Mouse (Mus musculus) midbrain, embryonic 16.5 days (tissue): Measurements from ENCODE around the gene Slc27a3. TPM values are rescaled to one million over a fixed set of nuclear protein-coding genes. Genes with fewer than 3 reads are reported as not detected.
A peak's percentile ranks its signal among the peaks of the same experiment; 100 is the strongest.

Experiments
- ATAC-seq: fragments of 200-750 bp; cut with Nextera tagmentation; 2 replicates; pipeline ENCODE4 v1.8.0; 2017; ENCODE audit warnings: moderate TSS enrichment
- H3K27ac ChIP-seq: fragments of 300-500 bp; sonication (generic); 2 replicates; pipeline ENCODE4 v1.5.1; 2014; ENCODE audit warnings: mild to moderate bottlenecking, low read length, mixed read lengths
- H3K27me3 ChIP-seq: fragments of 300-500 bp; sonication (generic); 2 replicates; pipeline ENCODE4 v1.6.1; 2014; ENCODE audit warnings: low read depth, low read length, mixed read lengths; ENCODE audit not compliant: control insufficient read depth, insufficient read depth
- H3K36me3 ChIP-seq: fragments of 300-500 bp; sonication (generic); 2 replicates; pipeline ENCODE4 v1.6.1; 2014; ENCODE audit warnings: mild to moderate bottlenecking, low read length, moderate library complexity, mixed read lengths; ENCODE audit not compliant: control insufficient read depth, insufficient read depth
- H3K4me1 ChIP-seq: fragments of 300-500 bp; sonication (generic); 2 replicates; pipeline ENCODE4 v1.6.1; 2014; ENCODE audit warnings: mild to moderate bottlenecking, low read length, mixed read lengths; ENCODE audit not compliant: control insufficient read depth, insufficient read depth
- H3K4me2 ChIP-seq: fragments of 300-500 bp; sonication (generic); 2 replicates; pipeline ENCODE4 v1.6.1; 2014; ENCODE audit warnings: mild to moderate bottlenecking, low read length, mixed read lengths
- H3K4me3 ChIP-seq: fragments of 300-500 bp; sonication (generic); 2 replicates; pipeline ENCODE4 v1.5.1; 2014; ENCODE audit warnings: low read depth, mild to moderate bottlenecking, low read length, moderate library complexity, mixed read lengths
- H3K9ac ChIP-seq: fragments of 300-500 bp; sonication (generic); 2 replicates; pipeline ENCODE4 v1.6.1; 2014; ENCODE audit warnings: low read depth, low read length, mixed read lengths
- H3K9me3 ChIP-seq: fragments of 300-500 bp; sonication (generic); replicated peaks from 2 replicates; pipeline ENCODE4 v1.6.1; 2014; ENCODE audit warnings: mild to moderate bottlenecking, low read length, mixed read lengths; ENCODE audit not compliant: control insufficient read depth, poor library complexity, severe bottlenecking
- WGBS: fragments of 180-500 bp; shearing (Covaris S2); extraction: QIAGEN DNeasy Blood & Tissue Kit; methylation state at CpG from one replicate; pipeline ENCODE4 v1.1.7; 2014; 5-methylcytosine and 5-hydroxymethylcytosine counted together
- polyA plus RNA-seq: library from polyadenylated mRNA; unstranded; fragments of >200 nt; fragmentation: Nextera tagmentation; extraction: Ambion mirVana; gene quantifications from 2 replicates; pipeline ENCODE4 v1.2.1, GENCODE M21; 2015

The Slc27a3 gene
- 30.7 and 33.8 TPM in 2 replicates for polyA plus RNA-seq

DNA sequence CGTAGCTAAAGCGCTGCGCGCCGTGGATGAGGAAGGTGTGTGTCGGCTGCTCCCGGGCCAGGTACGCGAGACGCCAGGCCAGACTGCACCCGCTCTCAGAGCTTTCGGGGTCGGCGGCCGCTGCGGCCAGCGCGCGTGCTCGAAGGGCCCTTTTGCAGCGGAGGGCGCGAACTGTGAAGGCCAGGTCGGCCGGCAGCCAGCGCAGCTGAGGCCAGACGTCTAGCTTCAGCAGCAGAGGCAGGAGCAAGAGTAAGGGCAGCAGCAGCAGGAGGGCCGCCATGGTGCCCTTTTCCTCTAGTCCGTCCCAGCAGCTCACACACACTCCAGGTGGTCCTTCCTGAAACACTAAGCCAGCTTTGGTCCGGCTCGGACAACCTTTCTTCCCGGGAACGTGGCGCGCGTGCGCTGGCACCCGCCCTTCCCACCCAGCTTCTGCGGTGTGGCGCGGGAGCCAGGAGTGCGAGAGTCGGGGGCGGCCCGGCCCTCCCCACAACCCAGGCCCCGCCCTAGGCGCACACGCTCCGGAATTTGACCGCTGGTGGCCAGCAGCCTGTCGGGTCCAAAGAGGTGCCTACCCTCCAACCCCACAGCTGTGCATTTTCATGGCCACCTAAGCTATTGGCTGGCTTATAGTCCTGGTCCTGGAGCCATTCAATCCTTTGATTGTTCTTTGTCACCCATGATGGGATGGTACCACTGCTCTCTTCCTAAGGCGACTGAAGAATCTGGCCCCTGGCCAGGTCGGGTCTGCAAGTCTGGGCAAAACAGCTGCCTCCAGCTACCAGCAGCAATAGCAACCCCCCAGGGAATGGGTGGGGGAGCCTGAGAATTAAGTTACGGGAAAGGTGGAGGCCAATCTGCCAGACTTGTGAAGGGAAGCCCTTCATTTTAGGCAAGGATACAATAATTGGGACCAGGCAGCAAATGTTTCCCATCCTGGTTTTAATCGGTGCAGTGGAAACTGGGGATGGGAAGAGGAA lies at the start of gene Slc27a3:
Gene Slc27a3 (minus strand): TSS at position 428 of the 980 bp plus-strand sequence.
- H3K36me3 ChIP-seq: peaks cover 39% of the 10 kb centered on the region
- ATAC-seq: peak; percentile 80
- peak within 1 kb of the TSS; percentile 77 for H3K4me3 ChIP-seq
- H3K9me3 ChIP-seq: no peaks in the 10 kb centered on the region
- peak within 1 kb of the TSS; percentile 80 for H3K4me2 ChIP-seq
- WGBS: 2% methylated on average over 49 of the region's 55 CpGs
- H3K27ac ChIP-seq: peak within 1 kb of the TSS; percentile 98
- H3K9ac ChIP-seq: peak within 1 kb of the TSS; percentile 98
- no peaks in the 10 kb centered on the region for H3K27me3 ChIP-seq
- H3K4me1 ChIP-seq: peaks cover 34% of the 10 kb centered on the region

GRCm38 (mm10) chr3:90437131-90437530 lies 47.4 kb upstream of the Slc27a3 start:
- Histone ChIP-seq H3K4me1 (peaks cover 8% of the 10 kb centered on the region), H3K9ac (no peak overlapping the region), H3K27me3 (no peaks in the 10 kb centered on the region), H3K4me3 (no peak overlapping the region), H3K36me3 (no peaks in the 10 kb centered on the region), H3K4me2 (no peak overlapping the region), H3K27ac (no peak overlapping the region), H3K9me3 (no peaks in the 10 kb centered on the region)
- WGBS: 81% methylated on average over 4 of the region's 4 CpGs
- ATAC-seq: no peak

DNA sequence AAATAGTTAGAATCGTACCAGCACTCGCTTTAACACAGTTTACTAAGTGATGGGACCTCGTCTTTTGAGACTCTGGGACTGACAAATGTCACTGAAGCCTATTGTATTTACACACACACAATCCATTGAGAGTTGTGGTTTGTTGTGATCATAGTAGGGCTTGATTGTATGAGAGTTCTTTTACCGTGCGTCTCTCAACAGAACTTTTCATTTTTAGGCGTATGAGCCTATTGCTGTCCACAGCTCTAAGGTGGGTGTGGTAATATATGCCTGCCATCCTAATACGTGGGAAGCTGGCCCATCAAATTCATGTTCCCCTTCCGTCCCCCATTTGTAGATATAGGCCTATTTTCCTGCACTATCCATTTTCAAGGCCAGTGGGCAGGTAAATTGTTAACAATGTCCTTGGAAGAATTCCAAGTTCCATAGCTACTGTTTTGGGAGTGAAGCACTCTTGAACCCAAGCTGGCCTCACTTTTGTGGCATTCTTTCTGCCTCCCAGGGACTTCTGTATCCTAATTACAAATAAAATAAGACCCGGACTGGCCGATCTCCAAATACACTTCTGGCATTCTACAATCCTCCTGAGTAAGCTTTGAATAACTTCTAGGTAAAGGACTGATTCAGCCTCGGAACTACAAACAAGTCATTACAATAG lies 44.5 kb upstream of the Slc27a3 start:
- peak overlapping the region; percentile 47; the same call in 1 of the 2 replicates for H3K9ac ChIP-seq
- peak overlapping the region; percentile 71 for H3K4me3 ChIP-seq
- no peak overlapping the region; the same call in 1 of the 2 replicates for H3K27ac ChIP-seq

GRCm38 (mm10) chr3:90433381-90434020 lies 43.8 kb upstream of the Slc27a3 start, which contains the start of gene Ints3:
Ints3 (minus strand) TSS chr3:90433622.
- peak within 1 kb of the TSS; percentile 94 for H3K9ac ChIP-seq
- H3K27ac ChIP-seq: peak within 1 kb of the TSS; percentile 95
- no peaks in the 10 kb centered on the region for H3K27me3 ChIP-seq
- peak; percentile 100 for ATAC-seq
- under 1% methylated on average over 50 of the region's 52 CpGs for WGBS
- H3K9me3 ChIP-seq: no peaks in the 10 kb centered on the region
- peak within 1 kb of the TSS; percentile 91 for H3K4me2 ChIP-seq
- H3K4me3 ChIP-seq: peak within 1 kb of the TSS; percentile 71
- peaks cover 22% of the 10 kb centered on the region for H3K4me1 ChIP-seq
- H3K36me3 ChIP-seq: no peaks in the 10 kb centered on the region

More for the DNA sequence above, 44.5 kb upstream of the Slc27a3 start:
- Histone ChIP-seq H3K9me3 (no peaks in the 10 kb centered on the region), H3K4me1 (peaks cover 22% of the 10 kb centered on the region), H3K4me2 (peak overlapping the region; percentile 53), H3K27me3 (no peaks in the 10 kb centered on the region), H3K36me3 (no peaks in the 10 kb centered on the region)
- peak; percentile 0; the same call in 1 of the 2 replicates for ATAC-seq
- WGBS: 53% methylated on average over 11 of the region's 11 CpGs

DNA sequence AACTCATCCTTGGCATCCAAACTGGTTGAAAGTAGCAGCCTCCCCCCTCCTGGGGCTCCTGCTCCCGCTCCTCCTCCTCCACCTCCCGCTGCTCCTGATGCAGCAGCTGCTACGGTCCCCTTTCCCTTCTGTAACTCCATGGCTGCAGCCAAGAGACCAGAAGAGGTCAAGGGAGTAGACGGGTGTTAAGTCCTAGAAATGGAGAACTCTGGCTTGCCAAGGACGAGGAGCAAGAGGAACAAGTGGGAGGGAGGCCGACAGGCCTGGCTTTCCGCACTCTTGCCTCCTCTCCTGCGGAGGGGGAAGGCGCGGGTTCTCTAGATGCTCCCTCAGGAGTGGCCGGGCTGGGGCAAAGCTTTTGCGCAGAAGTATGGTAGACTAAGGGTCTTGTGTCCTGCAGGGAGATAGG lies 43.1 kb upstream of the Slc27a3 start:
- peak overlapping the region; percentile 95 for H3K27ac ChIP-seq
- ATAC-seq: peak; percentile 36
- no peaks in the 10 kb centered on the region for H3K27me3 ChIP-seq
- H3K9me3 ChIP-seq: no peaks in the 10 kb centered on the region
- peak overlapping the region; percentile 91 for H3K4me2 ChIP-seq
- peak overlapping the region; percentile 94 for H3K9ac ChIP-seq
- H3K4me1 ChIP-seq: peaks cover 22% of the 10 kb centered on the region
- H3K4me3 ChIP-seq: peak overlapping the region; percentile 71
- H3K36me3 ChIP-seq: no peaks in the 10 kb centered on the region
- under 1% methylated on average over 12 of the region's 12 CpGs for WGBS

- H3K4me2 ChIP-seq: peak overlapping the region; percentile 91
- H3K4me3 ChIP-seq: peak overlapping the region; percentile 71
- no peaks in the 10 kb centered on the region for H3K9me3 ChIP-seq
- H3K27ac ChIP-seq: no peak overlapping the region
- peaks cover 22% of the 10 kb centered on the region for H3K4me1 ChIP-seq
- H3K9ac ChIP-seq: peak overlapping the region; percentile 94
- ATAC-seq: no peak
- 16% methylated on average over 2 of the region's 2 CpGs for WGBS
- H3K27me3 ChIP-seq: no peaks in the 10 kb centered on the region
- H3K36me3 ChIP-seq: no peaks in the 10 kb centered on the region
Measured at GRCm38 (mm10) chr3:90432348-90432747, 42.6 kb upstream of the Slc27a3 start.

DNA sequence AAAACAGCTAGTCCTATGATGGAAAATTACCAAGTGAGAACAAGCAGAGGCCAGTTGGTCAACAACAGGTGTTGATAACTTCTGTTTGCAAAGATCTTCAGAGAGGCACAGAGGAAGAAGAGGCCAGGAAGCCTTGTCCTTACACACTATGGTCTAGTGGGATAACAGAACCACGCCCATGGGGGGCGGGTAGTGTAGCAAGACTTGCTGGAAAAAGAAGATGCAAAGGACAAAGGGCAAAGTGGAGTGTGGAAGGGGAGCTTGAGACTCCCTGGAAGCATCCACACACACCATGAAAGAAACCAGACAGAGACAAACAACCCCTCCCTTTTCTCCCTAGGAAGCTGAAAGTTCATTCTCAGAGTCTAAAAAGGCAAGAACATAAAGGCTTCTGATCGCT lies 39.8 kb upstream of the Slc27a3 start:
- H3K27ac ChIP-seq: no peak overlapping the region
- no peaks in the 10 kb centered on the region for H3K27me3 ChIP-seq
- H3K4me3 ChIP-seq: no peak overlapping the region
- WGBS: 93% methylated on average over 3 of the region's 3 CpGs
- 0 out of 2 replicates have a peak, but pooled peaks cover 2% of the 10 kb centered on the region for H3K36me3 ChIP-seq
- H3K4me1 ChIP-seq: peaks cover 22% of the 10 kb centered on the region
- no peak overlapping the region for H3K9ac ChIP-seq
- no peak overlapping the region for H3K4me2 ChIP-seq
- no peaks in the 10 kb centered on the region for H3K9me3 ChIP-seq
- no peak for ATAC-seq

- Histone ChIP-seq H3K9me3 (no peaks in the 10 kb centered on the region), H3K36me3 (0 out of 2 replicates have a peak, but pooled peaks cover 2% of the 10 kb centered on the region), H3K9ac (no peak overlapping the region), H3K27me3 (no peaks in the 10 kb centered on the region), H3K4me2 (no peak overlapping the region), H3K4me3 (no peak overlapping the region), H3K4me1 (peaks cover 17% of the 10 kb centered on the region), H3K27ac (no peak overlapping the region)
- WGBS: 80% methylated on average over 6 of the region's 6 CpGs
- ATAC-seq: no peak
Measured at GRCm38 (mm10) chr3:90428186-90428585, 38.4 kb upstream of the Slc27a3 start.
